Mouse (Mus musculus) cerebellum, adult 18-20 months (tissue): Measurements from ENCODE around the gene Frmpd1.

Source experiments
- DNase-seq, 2 experiments: peaks; one replicate each; pipeline ENCODE4 v3.0.0; 2021

Gene Frmpd1

DNA sequence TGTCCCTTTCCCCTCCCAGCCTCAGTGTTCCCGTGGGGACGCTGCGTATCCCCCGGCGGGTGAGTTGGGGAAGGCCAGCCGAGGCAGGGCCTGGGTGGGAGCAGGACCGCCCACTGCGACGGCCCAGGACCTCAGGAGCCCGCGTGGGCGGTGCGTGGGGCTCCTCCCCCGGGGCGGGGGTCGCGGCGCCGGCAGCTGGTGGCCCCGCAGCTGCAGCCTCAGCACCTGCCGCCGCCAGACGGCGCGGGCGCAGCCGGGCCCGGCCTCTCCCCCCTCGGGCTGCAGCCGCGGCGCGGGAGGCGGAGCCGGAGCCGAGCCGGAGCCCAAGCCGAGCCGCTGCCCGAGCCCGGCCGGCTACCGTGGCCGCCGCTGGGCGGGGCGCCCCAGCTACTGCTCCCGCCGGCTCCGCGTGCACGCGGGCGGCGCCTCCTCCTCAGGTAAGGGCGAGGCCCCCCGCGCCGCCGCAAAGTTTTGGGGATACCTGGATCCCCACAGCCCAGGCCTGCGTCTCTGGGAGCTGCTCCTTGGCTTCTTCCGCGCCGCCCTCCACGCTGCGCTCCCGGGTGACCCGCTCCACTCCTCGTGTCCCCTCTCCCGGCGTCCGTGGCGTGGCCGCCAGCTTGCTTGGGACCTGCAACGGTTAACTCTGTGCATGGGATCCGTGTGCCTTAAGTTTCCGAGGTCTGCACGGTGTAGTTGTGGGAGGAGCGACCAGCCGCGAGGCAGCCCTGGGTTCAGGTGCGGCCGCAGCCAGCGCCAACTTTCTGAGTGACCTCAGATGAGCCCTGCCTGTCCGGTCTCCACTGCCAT, at the start of gene Frmpd1:
TSS of gene Frmpd1 (plus strand) at position 355 of the 810 bp plus-strand sequence.
- DNase-seq: peak; percentile 24 to 54

GRCm38 (mm10) chr4:45137636-45138035, 47.0 kb upstream of the Frmpd1 start:
- DNase-seq: no peak

- no peak for DNase-seq
Observed at GRCm38 (mm10) chr4:45141835-45142234, 42.8 kb upstream of the Frmpd1 start.

DNA sequence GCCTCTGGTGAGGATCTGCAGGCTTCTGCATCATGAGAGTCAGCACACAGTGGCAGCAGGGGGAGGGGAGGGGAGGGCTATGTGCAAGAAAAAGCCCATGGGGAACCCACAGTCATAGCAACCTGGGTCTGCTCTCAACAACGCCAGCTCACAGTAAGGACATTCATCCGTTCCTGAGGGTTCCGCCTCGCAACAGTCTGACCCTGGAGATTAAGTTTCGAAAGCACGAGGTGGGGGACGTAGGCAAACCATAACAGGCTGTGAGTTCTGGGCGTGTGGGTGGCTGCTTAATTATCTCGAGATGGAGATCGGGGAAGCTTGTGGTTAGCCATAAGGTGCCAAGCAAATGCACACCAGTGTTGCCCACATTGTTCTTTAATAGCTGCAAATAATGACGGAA, 42.3 kb upstream of the Frmpd1 start:
- DNase-seq: no peak

GRCm38 (mm10) chr4:45143005-45143404, 41.7 kb upstream of the Frmpd1 start:
- DNase-seq: no peak

DNA sequence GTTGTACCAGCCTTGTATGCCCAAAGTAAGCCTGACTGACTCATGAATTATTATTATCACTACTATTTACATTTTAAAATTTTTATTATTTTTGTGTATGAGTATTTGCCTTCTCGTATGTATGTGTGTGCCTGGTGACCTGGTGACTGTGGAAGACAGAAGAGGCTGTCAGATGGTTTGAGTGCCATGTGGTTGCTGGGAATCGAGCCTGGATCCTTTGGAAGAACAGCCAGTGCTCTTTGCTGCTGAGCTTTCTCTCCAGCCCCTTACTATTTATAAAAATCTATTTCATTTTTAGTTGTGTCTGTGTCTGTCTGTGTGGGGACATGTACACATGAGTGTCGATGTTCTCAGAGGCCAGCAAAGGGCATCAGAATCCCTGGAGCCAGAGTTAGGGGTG, 28.2 kb upstream of the Frmpd1 start:
- no peak for DNase-seq

DNA sequence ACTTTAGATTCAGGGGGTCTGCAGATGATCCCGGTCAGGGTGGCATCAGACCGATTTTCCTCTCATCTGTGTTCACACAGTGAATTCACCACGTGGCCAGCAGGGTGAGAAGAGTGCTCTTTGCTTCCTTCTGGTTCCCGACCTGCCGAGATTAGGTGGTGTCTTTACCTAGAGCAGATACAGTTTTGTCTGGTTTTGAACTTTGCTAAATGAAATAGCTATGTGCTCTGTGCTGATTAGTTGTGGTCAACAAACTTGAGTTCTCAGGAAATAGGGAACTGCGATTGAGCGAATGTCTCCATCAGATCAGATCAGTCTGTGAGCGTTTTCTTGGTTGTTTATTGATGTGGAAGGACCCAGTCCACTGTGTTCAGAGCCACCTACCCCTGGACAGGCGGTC, 26.1 kb upstream of the Frmpd1 start:
- no peak for DNase-seq

DNA sequence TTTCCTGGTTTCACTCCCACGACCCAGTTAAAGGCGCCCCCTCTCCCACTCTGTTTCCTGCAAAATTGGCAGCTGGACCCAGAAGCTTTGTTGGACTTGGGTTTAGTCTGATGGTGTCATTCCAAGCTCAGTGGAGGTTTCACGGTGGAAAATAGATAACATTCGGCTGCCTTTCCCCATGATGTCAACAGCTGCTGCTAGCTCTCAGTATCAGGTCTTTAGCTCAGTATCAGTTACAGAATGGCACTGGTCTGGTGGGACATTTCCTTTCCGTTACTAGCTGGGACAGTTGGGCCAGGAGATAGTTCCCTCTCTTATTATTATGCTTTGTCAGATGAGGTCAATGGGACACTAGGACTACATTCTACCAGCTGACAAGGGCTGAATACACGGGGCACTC, 23.9 kb upstream of the Frmpd1 start:
- no peak for DNase-seq

- DNase-seq: no peak
Observed at GRCm38 (mm10) chr4:45163711-45164110, 21.0 kb upstream of the Frmpd1 start.

DNA sequence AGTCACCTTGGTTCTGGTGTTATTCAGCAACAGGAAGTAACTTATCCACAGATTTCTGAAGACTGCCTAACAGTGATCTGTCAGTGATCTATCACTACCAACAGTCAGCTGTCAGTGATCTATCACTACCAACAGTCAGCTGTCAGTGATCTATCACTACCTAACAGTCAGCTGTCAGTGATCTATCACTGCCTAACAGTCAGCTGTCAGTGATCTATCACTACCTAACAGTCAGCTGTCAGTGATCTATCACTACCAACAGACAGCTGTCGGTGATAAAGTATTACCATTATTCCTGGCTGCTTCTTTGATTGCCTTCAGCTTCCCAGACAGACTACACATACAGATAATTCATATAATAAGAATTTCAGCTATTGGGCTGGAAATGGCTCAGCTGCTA, 19.2 kb upstream of the Frmpd1 start:
- no peak for DNase-seq

DNA sequence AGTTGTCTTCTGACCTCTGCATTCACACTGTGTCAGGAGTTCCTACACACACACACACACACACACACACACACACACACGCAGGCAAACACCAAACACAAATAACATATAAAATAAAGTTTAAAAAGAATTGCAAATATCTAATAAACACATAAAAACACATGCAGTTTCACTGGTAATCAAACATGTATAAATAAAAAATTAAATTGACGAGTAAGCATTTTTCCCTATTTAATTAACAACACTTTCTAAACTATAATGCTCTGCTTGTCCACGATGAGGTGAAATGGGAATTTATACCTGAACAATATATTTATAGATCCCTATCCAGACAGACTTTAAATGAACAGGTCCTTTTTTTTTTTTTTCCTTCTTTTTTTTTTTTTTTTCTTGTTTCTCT, 18.7 kb upstream of the Frmpd1 start:
- DNase-seq: no peak

GRCm38 (mm10) chr4:45171340-45171739, 13.3 kb upstream of the Frmpd1 start:
- DNase-seq: no peak

GRCm38 (mm10) chr4:45183818-45184520, 706 bp upstream of the Frmpd1 start:
- no peak for DNase-seq

DNA sequence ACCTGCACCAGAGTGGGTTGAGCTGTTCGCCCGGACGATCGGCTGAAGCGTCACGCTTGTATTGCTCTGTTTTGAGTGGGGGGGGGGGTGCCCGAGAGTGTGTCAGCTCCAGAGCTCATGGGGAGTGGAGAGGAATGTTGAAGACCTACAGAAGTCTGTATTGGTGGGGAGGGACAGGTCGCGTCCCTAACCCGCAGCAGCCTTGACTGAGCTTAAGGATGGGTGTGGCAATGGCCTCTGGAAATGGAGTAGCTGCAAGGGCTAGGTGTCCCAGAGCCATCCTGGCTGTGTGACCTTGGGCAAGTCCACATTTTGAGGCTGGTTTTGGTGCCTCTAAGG, 625 bp downstream of the Frmpd1 start:
- DNase-seq: no peak

DNA sequence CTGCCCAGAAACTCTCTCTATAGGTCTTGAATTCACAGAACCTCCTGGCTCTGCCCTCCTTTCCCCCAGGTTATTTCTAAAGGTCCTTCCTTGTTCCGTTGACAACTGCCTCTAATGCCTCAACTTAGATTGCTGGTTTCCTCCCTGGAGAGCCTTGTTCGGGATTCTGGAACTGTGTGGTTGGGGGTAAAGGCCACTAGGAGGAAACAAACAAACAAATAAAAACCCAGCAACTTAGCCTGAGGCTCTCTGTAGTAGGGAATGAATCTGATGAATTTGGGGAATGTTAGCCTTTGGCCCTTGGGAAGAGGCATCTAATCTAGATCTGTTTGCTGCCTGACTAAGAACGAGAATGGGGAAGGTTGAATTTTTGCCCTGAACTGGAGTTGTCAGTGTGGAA, 13.6 kb downstream of the Frmpd1 start:
- no peak for DNase-seq

GRCm38 (mm10) chr4:45203283-45203682, 18.6 kb downstream of the Frmpd1 start:
- DNase-seq: no peak

DNA sequence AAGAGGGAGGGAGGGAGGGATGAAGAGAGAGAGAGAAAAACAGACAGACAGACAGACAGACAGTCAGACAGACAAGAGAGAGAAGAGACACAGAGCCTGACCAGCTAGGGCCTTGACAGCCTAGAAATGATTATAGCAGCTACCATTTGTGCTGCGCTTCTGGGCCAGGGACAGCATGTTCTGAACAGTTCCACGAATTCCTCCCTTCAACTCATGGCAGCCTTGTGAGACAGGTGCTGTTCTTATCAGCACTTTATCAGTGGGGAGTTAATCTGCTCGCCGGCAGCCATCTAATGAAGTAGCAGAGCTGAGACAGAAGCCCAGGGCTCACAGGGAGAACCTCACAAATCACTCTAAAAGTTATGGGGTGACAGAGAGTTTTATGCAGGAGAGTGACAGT, 22.8 kb downstream of the Frmpd1 start:
- DNase-seq: no peak

DNA sequence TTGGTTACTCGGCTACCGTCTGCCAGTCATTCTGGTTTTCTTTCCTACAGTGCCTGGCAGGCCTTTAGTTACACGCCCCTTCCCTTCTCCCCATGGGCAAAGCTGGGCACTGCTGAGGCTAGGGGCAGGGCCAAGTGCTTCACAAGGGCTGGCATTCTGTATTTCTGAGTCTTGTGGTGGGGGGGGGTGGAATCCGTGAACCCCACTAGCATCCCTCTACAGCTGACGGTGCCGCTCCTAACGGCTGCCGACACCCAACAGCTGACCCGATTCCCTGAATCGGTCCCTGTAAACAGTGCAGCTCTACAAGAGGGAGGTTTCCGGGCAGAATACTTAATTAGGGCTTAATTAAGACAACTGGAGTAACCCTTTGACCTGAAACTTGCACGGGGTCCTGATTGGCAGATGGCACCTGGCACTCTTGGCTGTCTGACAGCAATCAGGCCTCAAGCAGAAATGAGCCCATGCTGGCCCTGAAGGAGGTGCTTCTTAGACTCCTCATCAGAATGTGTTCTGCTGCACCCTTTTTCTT, 24.2 kb downstream of the Frmpd1 start:
- peak in 1 of 2 experiments; percentile 6 for DNase-seq

GRCm38 (mm10) chr4:45212342-45213063, 27.8 kb downstream of the Frmpd1 start:
- DNase-seq: no peak

DNA sequence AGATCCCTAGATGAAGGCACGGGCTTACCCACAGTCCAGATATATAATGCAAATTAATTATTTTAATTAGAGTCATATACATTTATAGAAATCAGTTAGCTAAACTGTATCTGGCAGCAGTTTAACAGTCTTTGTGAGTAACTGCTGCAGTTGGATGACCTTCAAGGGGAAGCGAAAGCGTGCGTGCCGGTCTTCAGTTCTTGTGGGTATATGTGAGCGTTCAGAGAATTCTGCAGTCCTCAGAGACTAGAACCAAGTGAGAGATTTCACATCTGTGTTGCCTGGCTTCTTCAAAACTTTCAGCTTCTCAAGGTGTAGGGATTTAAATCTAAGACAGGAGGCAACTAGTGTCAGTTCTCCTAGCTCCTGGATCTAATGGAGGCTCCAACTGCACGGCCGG, 35.3 kb downstream of the Frmpd1 start:
- DNase-seq: no peak

GRCm38 (mm10) chr4:45222395-45222794, 37.7 kb downstream of the Frmpd1 start:
- no peak for DNase-seq

DNA sequence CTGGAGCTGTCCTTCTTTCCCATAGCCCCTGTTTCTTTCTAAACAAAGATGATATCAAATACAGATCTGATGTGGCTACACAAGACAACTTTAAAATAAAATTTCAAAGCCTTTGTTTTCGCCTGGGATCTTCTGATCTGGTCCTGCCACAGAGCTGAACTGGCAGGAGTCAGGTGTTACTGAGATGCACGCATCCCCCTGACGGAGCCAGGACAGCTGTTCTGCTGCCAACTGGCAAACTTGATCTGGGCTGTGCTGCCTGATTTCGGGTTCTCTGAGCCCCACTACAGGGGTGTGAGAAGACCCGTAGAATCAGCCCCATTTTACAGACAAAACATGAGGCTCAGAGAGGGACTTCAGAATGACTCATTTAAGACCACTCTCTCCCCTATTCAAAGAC, 45.6 kb downstream of the Frmpd1 start:
- no peak for DNase-seq

- DNase-seq: no peak
Observed at GRCm38 (mm10) chr4:45238260-45238659, 53.6 kb downstream of the Frmpd1 start.

DNA sequence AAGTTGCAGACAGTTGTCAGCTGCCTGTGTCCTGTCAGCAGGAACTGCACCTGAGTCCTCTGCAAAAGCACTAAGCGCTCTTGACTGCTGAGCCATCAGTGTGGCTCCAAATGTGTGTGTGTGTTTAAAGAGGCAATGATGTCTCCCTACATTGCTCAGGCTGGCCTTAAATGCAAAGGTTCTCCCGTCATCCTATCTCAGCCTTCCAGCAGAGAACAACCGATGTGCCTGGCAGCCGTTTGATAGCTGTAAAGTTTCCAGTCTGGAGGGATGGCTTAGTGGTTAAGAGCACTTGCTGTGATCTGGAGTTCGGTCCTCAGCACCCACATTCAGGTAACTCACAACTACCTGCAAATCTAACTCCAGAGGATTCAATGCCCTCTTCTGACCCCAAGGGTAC, 56.7 kb downstream of the Frmpd1 start:
- DNase-seq: no peak
